Mouse (Mus musculus) ES-Bruce4 (cell line): ENCODE data around the gene 6430531B16Rik. TPM values are rescaled to one million over a fixed set of nuclear protein-coding genes. Genes with fewer than 3 reads are reported as not detected.

Experiments
- H3K27ac ChIP-seq: 2 replicates; pipeline ENCODE4 v1.5.1; 2012; ENCODE audit warnings: low read length, inconsistent platforms; ENCODE audit not compliant: insufficient read depth
- H3K27me3 ChIP-seq: 2 replicates; pipeline ENCODE4 v1.6.1; 2012; ENCODE audit warnings: mild to moderate bottlenecking, low read length, inconsistent platforms; ENCODE audit not compliant: control insufficient read depth, poor library complexity, insufficient read depth, severe bottlenecking
- H3K36me3 ChIP-seq: 2 replicates; pipeline ENCODE4 v1.6.1; 2012; ENCODE audit warnings: inconsistent platforms, mild to moderate bottlenecking, low read length, moderate library complexity; ENCODE audit not compliant: control insufficient read depth, poor library complexity, insufficient read depth, severe bottlenecking
- H3K4me1 ChIP-seq: one replicate; pipeline ENCODE4 v1.8.1; 2011; ENCODE audit warnings: low read length; ENCODE audit not compliant: control insufficient read depth, insufficient read depth
- H3K4me3 ChIP-seq: 2 replicates; pipeline ENCODE4 v1.5.1; 2011; ENCODE audit warnings: low read depth, mild to moderate bottlenecking, low read length
- H3K9ac ChIP-seq: 2 replicates; pipeline ENCODE4 v1.6.1; 2012; ENCODE audit warnings: low read depth, mild to moderate bottlenecking, inconsistent platforms; ENCODE audit not compliant: poor library complexity, severe bottlenecking
- H3K9me3 ChIP-seq: replicated peaks from 2 replicates; pipeline ENCODE4 v1.6.1; 2012; ENCODE audit warnings: mild to moderate bottlenecking, low read length, inconsistent platforms; ENCODE audit not compliant: control insufficient read depth, poor library complexity, insufficient read depth, severe bottlenecking
- CTCF ChIP-seq: IDR thresholded peaks from one replicate; pipeline ENCODE4 v1.8.1; 2011; ENCODE audit warnings: low read depth, low read length
- EP300 ChIP-seq: IDR thresholded peaks from 2 replicates; pipeline ENCODE4 v1.6.1; 2011; ENCODE audit warnings: low read depth, low read length; ENCODE audit not compliant: insufficient read depth
- POLR2A ChIP-seq: IDR thresholded peaks from one replicate; pipeline ENCODE4 v1.8.1; 2011; ENCODE audit warnings: low read length; ENCODE audit not compliant: insufficient read depth
- polyA plus RNA-seq: library from polyadenylated mRNA; stranded (reverse); fragments of >200 nt; gene quantifications from 2 replicates; pipeline ENCODE4 v1.2.4, GENCODE M21; 2011; ENCODE audit warnings: low read depth; ENCODE audit not compliant: missing spikeins, insufficient read depth, insufficient read length

6430531B16Rik gene
- polyA plus RNA-seq, result 3.6 and 3.9 TPM in 2 replicates

DNA sequence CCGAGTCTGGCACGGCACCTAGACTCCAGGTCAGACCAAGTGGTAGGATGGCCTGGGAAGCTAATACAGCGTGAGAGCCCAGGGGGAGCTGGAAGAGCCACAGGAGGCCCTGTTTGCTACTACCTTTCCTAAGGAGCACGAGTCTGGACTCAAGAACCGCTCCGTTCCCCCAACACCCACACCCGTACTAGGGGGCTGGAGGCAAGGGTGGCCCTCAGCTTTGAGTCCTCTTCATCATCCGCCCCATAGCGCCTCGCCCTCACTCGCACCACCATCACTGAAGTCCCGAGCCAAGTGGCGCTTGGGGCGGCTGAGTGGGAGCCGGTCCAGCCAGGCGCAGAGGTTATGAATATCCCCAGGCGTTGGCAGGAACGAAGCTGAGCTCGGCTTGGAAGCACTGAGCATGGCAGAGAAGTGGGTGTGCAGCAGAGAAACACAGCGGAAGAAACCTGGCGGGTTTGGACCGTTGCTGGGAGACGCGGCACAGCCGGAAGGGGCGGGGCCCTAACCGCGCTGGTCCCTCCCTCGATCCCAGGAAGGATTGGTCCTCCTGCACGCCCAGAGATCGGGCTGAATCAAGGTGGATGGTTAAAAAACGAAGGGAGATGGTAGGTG, at the start of gene 6430531B16Rik:
Gene 6430531B16Rik, minus strand, starts transcription at position 478 of the 615 bp plus-strand sequence.
- Histone ChIP-seq H3K9ac (peak within 1 kb of the TSS; percentile 29), H3K4me1 (peaks cover 19% of the 10 kb centered on the region), H3K27me3 (no peaks in the 10 kb centered on the region), H3K9me3 (no peaks in the 10 kb centered on the region), H3K4me3 (peak within 1 kb of the TSS; percentile 75), H3K36me3 (no peaks in the 10 kb centered on the region), H3K27ac (no peak within 1 kb of the TSS)
- TF ChIP-seq CTCF (no peak), EP300 (no peak), POLR2A (no peak)

- Histone ChIP-seq H3K4me1 (no peaks in the 10 kb centered on the region), H3K36me3 (0 out of 2 replicates have a peak, but pooled peaks cover under 1% of the 10 kb centered on the region), H3K4me3 (no peak overlapping the region), H3K27ac (no peak overlapping the region), H3K27me3 (no peaks in the 10 kb centered on the region), H3K9me3 (peaks cover 8% of the 10 kb centered on the region; the same call in 1 of the 2 replicates), H3K9ac (no peak overlapping the region)
- TF ChIP-seq CTCF (no peak), POLR2A (no peak), EP300 (no peak)
These were observed 32.8 kb upstream of the 6430531B16Rik start for GRCm38 (mm10) chr7:140011336-140011735.

- Histone ChIP-seq H3K27ac (no peak overlapping the region), H3K27me3 (no peaks in the 10 kb centered on the region), H3K36me3 (peaks cover 6% of the 10 kb centered on the region; the same call in 1 of the 2 replicates), H3K4me1 (no peaks in the 10 kb centered on the region), H3K9ac (no peak overlapping the region), H3K4me3 (no peak overlapping the region), H3K9me3 (no peaks in the 10 kb centered on the region)
- TF ChIP-seq POLR2A (no peak), EP300 (no peak)
These were observed 29.2 kb upstream of the 6430531B16Rik start for GRCm38 (mm10) chr7:140007781-140008180.

DNA sequence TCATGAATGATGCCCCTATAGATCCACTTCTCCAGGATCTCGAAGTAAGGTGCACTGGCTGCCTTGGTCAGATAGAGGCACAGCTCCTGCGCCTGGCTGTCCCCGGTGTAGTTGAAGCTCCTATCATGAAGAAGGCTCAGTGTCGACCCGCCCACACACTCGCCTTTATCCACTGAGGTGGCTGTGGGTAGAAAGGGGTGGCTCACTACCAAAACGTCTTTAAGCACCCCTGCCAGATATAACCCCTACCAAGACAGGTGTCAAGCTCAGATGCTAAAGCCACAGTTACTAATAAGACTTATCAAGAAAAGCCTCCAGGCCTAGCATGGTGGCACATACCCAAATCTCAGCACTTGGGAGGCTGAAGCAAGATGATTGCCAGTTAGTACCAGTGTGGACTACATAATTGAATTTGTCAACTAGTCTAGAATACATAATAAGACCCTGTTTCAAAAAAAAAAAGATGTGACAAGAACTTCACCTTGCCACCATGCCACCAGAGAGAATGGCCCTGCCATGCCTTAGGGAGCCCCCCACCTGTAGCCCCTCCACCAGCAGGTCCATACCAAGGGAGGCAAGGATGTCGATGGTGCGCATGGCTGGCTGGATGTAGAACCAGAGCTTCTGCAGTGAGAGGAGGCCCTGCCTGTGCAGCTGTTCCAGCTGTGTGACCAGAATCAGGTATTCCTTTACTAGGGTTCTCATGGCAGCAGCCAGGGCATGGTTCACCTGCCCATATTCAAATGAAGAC, 28.5 kb upstream of the 6430531B16Rik start:
- Histone ChIP-seq H3K9me3 (no peaks in the 10 kb centered on the region), H3K4me3 (no peak overlapping the region), H3K36me3 (peaks cover 6% of the 10 kb centered on the region; the same call in 1 of the 2 replicates), H3K9ac (no peak overlapping the region), H3K4me1 (no peaks in the 10 kb centered on the region), H3K27ac (no peak overlapping the region), H3K27me3 (no peaks in the 10 kb centered on the region)
- TF ChIP-seq POLR2A, result no peak
- TF ChIP-seq CTCF, result no peak
- TF ChIP-seq EP300, result no peak

GRCm38 (mm10) chr7:140004666-140005065, 26.1 kb upstream of the 6430531B16Rik start:
- H3K9me3 ChIP-seq, result no peaks in the 10 kb centered on the region
- no peak overlapping the region for H3K4me3 ChIP-seq
- H3K27ac ChIP-seq, result no peak overlapping the region
- H3K27me3 ChIP-seq, result no peaks in the 10 kb centered on the region
- peaks cover 6% of the 10 kb centered on the region; the same call in 1 of the 2 replicates for H3K36me3 ChIP-seq
- TF ChIP-seq CTCF (no peak), POLR2A (no peak), EP300 (no peak)
- H3K4me1 ChIP-seq, result no peaks in the 10 kb centered on the region
- H3K9ac ChIP-seq, result no peak overlapping the region

GRCm38 (mm10) chr7:140001086-140001740, 22.7 kb upstream of the 6430531B16Rik start:
- Histone ChIP-seq H3K4me1 (no peaks in the 10 kb centered on the region), H3K9ac (no peak overlapping the region), H3K27ac (no peak overlapping the region), H3K9me3 (no peaks in the 10 kb centered on the region), H3K36me3 (peaks cover 17% of the 10 kb centered on the region), H3K4me3 (no peak overlapping the region), H3K27me3 (no peaks in the 10 kb centered on the region)
- TF ChIP-seq CTCF, result no peak
- TF ChIP-seq POLR2A, result no peak
- no peak for TF ChIP-seq EP300
